Mouse (Mus musculus) stomach, postnatal 0 days (tissue): ENCODE measurements around the gene Rnd2.

Source experiments
- CTCF ChIP-seq: IDR thresholded peaks from 2 replicates; pipeline ENCODE4 v1.5.1; 2016; ENCODE audit warnings: antibody characterized with exemption, low read depth, mild to moderate bottlenecking, moderate library complexity
- EP300 ChIP-seq: optimal IDR thresholded peaks from 2 replicates; pipeline ENCODE3; 2016; ENCODE audit warnings: antibody characterized with exemption

GRCm38 (mm10) chr11:101480912-101481311, 16.1 kb downstream of the Rnd2 start:
- no peak for TF ChIP-seq CTCF
- TF ChIP-seq EP300, result no peak
